Mouse (Mus musculus): ENCODE measurements around the gene Camk1g.

DNA sequence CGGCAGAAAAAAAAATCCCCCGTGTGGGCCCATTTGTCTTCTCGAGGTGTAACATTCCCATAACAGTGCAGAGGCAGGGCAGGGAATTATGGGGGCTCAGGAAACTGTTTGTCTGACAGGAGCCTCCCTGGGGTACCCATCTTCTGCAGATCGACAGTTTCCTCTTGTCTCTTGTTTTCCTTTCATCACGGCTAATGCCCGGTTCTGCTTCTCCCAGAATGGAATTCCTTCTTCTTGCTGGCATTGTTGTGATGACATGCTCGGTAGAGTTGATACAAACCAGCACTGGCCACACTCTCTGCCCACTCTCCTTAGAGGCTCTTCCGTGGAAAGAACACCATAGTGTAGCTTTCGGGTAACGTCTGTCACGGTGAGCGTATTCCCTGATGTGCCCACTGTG, 19.9 kb upstream of the Camk1g start:
- no peak for TF ChIP-seq POLR2A (IDR thresholded peaks at IDR 0.05; ENCODE audit: insufficient read depth, low read length)
- no peak for TF ChIP-seq EP300 (IDR thresholded peaks at IDR 0.05; ENCODE audit: insufficient read depth, low read depth, low read length)
